Mouse (Mus musculus): ENCODE data around the gene Mapk3. TPM values are rescaled to one million over a fixed set of nuclear protein-coding genes. Genes with fewer than 3 reads are reported as not detected.
A peak's percentile ranks its signal among the peaks of the same experiment; 100 is the strongest.
"Not testable (repeated sequence)": the region's sequence is repeated elsewhere in the genome, so short reads cannot be mapped to it uniquely, and the experiment has no call there.

The Mapk3 gene
- polyA plus RNA-seq (2012; ENCODE audit: insufficient read depth, insufficient read length, missing spikeins) = 68.9 and 90.6 TPM in 2 replicates

- peaks cover 17% of the 10 kb centered on the region for H3K4me1 ChIP-seq (ENCODE audit: control insufficient read depth, insufficient read depth, insufficient read length, low read length)
- H3K4me3 ChIP-seq (ENCODE audit: insufficient read depth, low read depth, low read length) = peak within 1 kb of the TSS; percentile 98
- H3K27ac ChIP-seq (replicated peaks; ENCODE audit: low read depth, low read length) = peak within 1 kb of the TSS; percentile 92
Measured at GRCm38 (mm10) chr7:126759050-126759671, at the start of gene Mapk3. Gene Mapk3 (plus strand): TSS chr7:126759601.

GRCm38 (mm10) chr7:126710266-126710665 lies 49.1 kb upstream of the Mapk3 start:
- H3K4me3 ChIP-seq (ENCODE audit: insufficient read depth, low read depth, low read length) = no peak overlapping the region
- no peaks in the 10 kb centered on the region for H3K4me1 ChIP-seq (ENCODE audit: control insufficient read depth, insufficient read depth, insufficient read length, low read length)
- H3K27ac ChIP-seq (replicated peaks; ENCODE audit: low read depth, low read length) = no peak overlapping the region

GRCm38 (mm10) chr7:126711910-126712309 lies 47.5 kb upstream of the Mapk3 start:
- Histone ChIP-seq H3K4me3 (ENCODE audit: insufficient read depth, low read depth, low read length) (no peak overlapping the region), H3K27ac (replicated peaks; ENCODE audit: low read depth, low read length) (no peak overlapping the region), H3K4me1 (ENCODE audit: control insufficient read depth, insufficient read depth, insufficient read length, low read length) (no peaks in the 10 kb centered on the region)

DNA sequence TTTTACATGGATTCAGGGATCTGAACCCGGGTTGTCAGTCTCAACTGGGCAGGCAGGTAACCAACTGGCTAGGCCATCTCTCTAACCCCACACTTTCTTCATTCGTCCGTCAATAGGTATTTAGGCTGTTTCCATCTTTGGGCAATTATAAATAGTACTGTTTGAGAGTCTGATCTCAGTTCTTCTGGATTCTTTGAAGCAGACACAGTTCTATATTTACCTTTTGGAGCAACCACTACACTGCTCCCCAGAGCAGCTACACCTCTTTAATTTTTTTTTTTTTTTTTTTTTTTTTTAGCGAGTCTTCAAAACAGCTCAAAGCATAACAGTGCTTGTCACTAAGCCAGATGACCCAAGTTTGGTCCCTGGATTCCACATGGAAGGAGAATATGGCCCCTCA lies 43.7 kb upstream of the Mapk3 start:
- Histone ChIP-seq H3K4me1 (ENCODE audit: control insufficient read depth, insufficient read depth, insufficient read length, low read length) (no peaks in the 10 kb centered on the region), H3K27ac (replicated peaks; ENCODE audit: low read depth, low read length) (no peak overlapping the region), H3K4me3 (ENCODE audit: insufficient read depth, low read depth, low read length) (no peak overlapping the region)

- Histone ChIP-seq H3K4me1 (ENCODE audit: control insufficient read depth, insufficient read depth, insufficient read length, low read length) (no peaks in the 10 kb centered on the region), H3K4me3 (ENCODE audit: insufficient read depth, low read depth, low read length) (no peak overlapping the region), H3K27ac (replicated peaks; ENCODE audit: low read depth, low read length) (no peak overlapping the region)
Measured at GRCm38 (mm10) chr7:126717566-126717965, 41.8 kb upstream of the Mapk3 start.

DNA sequence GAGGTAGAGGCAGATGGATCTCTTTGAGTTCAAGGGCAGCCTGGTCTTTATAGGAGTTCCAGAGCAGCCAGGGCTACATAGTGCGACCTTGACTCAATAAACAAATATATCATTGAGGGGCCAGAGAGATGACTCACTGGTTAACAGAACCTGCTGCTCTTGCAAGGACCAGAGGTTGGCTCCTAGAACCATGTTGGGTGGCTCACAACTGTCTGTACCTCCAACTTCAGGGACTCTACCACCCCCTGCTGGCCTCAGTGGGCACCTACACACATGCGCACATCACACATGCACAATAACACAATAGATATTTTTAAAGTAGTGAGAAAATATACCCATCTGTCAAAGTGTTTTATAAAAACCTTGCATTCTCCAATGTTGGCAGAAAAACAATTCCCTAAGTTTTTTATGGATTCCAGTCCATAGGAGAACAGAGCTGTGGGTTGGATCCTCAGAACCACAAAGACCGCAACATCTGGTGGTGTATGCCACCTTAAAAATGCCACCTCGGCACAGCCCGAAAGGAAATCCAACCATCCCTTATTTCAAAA lies 40.5 kb upstream of the Mapk3 start:
- H3K4me3 ChIP-seq (ENCODE audit: insufficient read depth, low read depth, low read length) = no peak overlapping the region
- H3K4me1 ChIP-seq (ENCODE audit: control insufficient read depth, insufficient read depth, insufficient read length, low read length) = no peaks in the 10 kb centered on the region
- H3K27ac ChIP-seq (replicated peaks; ENCODE audit: low read depth, low read length) = no peak overlapping the region

- Histone ChIP-seq H3K4me1 (ENCODE audit: control insufficient read depth, insufficient read depth, insufficient read length, low read length) (no peaks in the 10 kb centered on the region), H3K27ac (replicated peaks; ENCODE audit: low read depth, low read length) (no peak overlapping the region), H3K4me3 (ENCODE audit: insufficient read depth, low read depth, low read length) (no peak overlapping the region)
Measured at GRCm38 (mm10) chr7:126721635-126722034, 37.8 kb upstream of the Mapk3 start.

DNA sequence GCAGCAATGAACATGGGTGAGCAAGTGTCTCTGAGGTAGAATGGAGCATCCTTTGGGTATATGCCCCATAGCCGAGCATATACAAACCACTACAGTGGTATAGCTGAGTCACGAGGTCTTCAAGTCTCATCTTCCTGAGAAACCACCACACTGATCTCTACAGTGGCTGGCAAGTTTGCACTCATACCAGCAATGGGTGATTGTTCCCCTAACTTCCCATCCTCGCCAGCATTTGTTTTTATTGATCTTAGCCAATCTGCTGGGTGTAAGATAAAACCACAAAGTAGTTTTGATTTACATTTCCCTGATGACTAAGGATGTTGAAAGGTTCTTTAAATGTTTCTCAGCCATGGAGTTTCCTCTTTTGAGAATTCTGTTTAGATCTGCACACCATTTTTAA lies 34.3 kb upstream of the Mapk3 start:
- Histone ChIP-seq H3K4me1 (ENCODE audit: control insufficient read depth, insufficient read depth, insufficient read length, low read length) (no peaks in the 10 kb centered on the region), H3K4me3 (ENCODE audit: insufficient read depth, low read depth, low read length) (no peak overlapping the region), H3K27ac (replicated peaks; ENCODE audit: low read depth, low read length) (no peak overlapping the region)

- Histone ChIP-seq H3K4me1 (ENCODE audit: control insufficient read depth, insufficient read depth, insufficient read length, low read length) (no peaks in the 10 kb centered on the region), H3K27ac (replicated peaks; ENCODE audit: low read depth, low read length) (no peak overlapping the region), H3K4me3 (ENCODE audit: insufficient read depth, low read depth, low read length) (no peak overlapping the region)
Measured at GRCm38 (mm10) chr7:126725667-126726066, 33.7 kb upstream of the Mapk3 start.

DNA sequence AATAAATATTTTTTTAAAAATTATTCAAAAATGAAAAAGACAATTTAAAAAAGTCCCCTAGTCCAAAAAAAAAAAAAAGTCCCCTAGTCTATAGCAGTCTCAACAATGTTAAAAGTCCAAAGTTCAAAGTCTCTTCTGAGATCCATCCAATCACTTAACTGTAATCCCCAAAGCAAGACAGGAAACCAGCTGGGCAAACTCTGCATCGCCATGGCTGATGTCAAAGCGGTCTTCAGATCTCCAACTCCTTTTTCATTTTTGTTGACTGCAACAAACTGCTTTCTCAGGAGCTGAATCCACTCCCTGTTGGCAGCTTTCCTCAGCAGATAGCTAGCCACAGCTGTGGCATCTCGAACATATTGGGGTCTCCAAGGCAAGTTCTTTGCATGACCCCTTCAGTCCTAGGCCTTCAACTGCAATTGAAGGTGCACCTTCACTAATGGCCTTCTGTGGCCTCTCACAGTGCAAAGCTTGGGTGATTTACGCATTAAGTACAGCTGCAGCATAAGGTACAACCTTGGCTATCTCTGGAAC lies 29.1 kb upstream of the Mapk3 start:
- not testable (repeated sequence) for H3K4me1 ChIP-seq (ENCODE audit: control insufficient read depth, insufficient read depth, insufficient read length, low read length); H3K27ac ChIP-seq (replicated peaks; ENCODE audit: low read depth, low read length); H3K4me3 ChIP-seq (ENCODE audit: insufficient read depth, low read depth, low read length)

- H3K4me1 ChIP-seq (ENCODE audit: control insufficient read depth, insufficient read depth, insufficient read length, low read length) = no peaks in the 10 kb centered on the region
- no peak overlapping the region for H3K4me3 ChIP-seq (ENCODE audit: insufficient read depth, low read depth, low read length)
- no peak overlapping the region for H3K27ac ChIP-seq (replicated peaks; ENCODE audit: low read depth, low read length)
Measured at GRCm38 (mm10) chr7:126736122-126736521, 23.3 kb upstream of the Mapk3 start.

DNA sequence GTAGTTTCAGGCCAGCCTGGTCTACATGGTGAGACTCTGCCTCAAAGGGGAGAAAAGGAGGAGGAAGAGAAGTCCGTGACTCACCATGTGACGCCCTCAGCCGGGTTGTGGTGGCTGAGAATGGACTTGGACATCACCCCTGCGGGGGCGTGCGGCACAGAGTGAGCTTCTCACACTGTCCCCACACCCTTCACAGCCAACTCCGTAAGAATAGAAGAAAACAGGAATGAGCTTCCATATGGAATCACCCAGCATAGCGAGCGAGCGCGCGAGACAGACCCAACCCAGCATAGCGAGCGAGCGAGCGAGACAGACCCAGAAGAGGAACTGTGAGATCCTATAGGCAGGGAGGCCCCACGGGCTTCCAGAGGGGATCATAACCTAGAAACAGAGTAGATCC lies 19.9 kb upstream of the Mapk3 start:
- Histone ChIP-seq H3K4me1 (ENCODE audit: control insufficient read depth, insufficient read depth, insufficient read length, low read length) (no peaks in the 10 kb centered on the region), H3K27ac (replicated peaks; ENCODE audit: low read depth, low read length) (no peak overlapping the region; the same call in 1 of the 2 replicates), H3K4me3 (ENCODE audit: insufficient read depth, low read depth, low read length) (no peak overlapping the region)

- Histone ChIP-seq H3K27ac (replicated peaks; ENCODE audit: low read depth, low read length) (no peak overlapping the region; the same call in 1 of the 2 replicates), H3K4me1 (ENCODE audit: control insufficient read depth, insufficient read depth, insufficient read length, low read length) (no peaks in the 10 kb centered on the region), H3K4me3 (ENCODE audit: insufficient read depth, low read depth, low read length) (no peak overlapping the region)
Measured at GRCm38 (mm10) chr7:126740132-126740735, 19.2 kb upstream of the Mapk3 start.

- no peaks in the 10 kb centered on the region for H3K4me1 ChIP-seq (ENCODE audit: control insufficient read depth, insufficient read depth, insufficient read length, low read length)
- H3K4me3 ChIP-seq (ENCODE audit: insufficient read depth, low read depth, low read length) = no peak overlapping the region
- H3K27ac ChIP-seq (replicated peaks; ENCODE audit: low read depth, low read length) = no peak overlapping the region
Measured at GRCm38 (mm10) chr7:126740977-126741376, 18.4 kb upstream of the Mapk3 start.

DNA sequence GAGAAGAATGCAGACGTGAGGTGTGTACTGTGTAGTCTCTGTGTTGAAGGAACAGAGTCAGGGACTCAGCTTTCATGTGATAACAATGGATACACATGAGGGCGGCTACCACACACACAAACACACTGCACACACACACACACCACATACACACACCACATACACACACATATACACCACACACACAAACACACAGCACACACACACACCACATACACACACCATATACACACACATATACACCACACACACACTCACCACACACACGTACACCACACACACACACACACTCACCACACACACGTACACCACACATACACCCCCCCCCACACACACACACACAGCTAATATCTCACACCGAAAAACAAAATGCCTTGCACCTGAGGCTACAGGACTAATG lies 17.9 kb upstream of the Mapk3 start:
- Histone ChIP-seq H3K4me1 (ENCODE audit: control insufficient read depth, insufficient read depth, insufficient read length, low read length) (no peaks in the 10 kb centered on the region), H3K4me3 (ENCODE audit: insufficient read depth, low read depth, low read length) (no peak overlapping the region), H3K27ac (replicated peaks; ENCODE audit: low read depth, low read length) (no peak overlapping the region)
